ENCODE assay signal across 10 mouse cellular contexts in the genomic region with DNA sequence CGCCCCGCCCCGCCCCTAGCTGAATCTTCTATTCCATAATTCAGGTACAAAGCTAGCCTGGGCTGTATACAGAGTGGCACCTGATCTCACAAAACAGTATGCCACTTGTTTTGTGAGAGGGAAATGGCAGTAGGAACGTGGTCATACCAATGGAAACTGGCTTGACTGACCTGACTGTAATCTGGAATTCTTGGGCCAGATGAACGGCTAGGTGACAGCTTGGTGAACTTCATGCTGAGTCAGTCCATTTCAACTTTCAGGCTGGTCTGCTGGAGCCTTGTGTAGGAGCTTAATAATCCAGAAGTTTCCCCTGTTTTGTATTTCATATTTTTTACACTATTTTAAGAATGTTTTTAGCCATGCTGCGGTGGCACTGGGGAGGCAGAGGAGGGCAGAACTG. TPM values are rescaled to one million over a fixed set of nuclear protein-coding genes. Genes with fewer than 3 reads are reported as not detected.
A peak's percentile ranks its signal among the peaks of the same experiment; 100 is the strongest.
DNase-seq lines count a peak whose midpoint lies in the region; ATAC-seq lines count a peak whose summit lies in the region.
"Had no signal": no experiment of that assay in that cellular context is flagged by ENCODE, and none has a peak within 500 bp of the region (broad histone marks: within the 10 kb centered on the region; RNA-seq: fewer than 3 reads in every experiment).

No protein-coding gene starts in this region.

- H3K36me3 ChIP-seq in forebrain, embryonic 10.5 days (replicated peaks): no peaks in the 10 kb centered on the region
- H3K36me3 ChIP-seq in forebrain, embryonic 16.5 days (ENCODE audit: control insufficient read depth, insufficient read depth): no peaks in the 10 kb centered on the region
- no peaks in the 10 kb centered on the region for H3K36me3 ChIP-seq in lung, embryonic 16.5 days (ENCODE audit: control insufficient read depth, insufficient read depth, low read length)
- H3K36me3 ChIP-seq in intestine, embryonic 15.5 days: no peaks in the 10 kb centered on the region
- no peaks in the 10 kb centered on the region for H3K36me3 ChIP-seq in midbrain, embryonic 16.5 days (ENCODE audit: control insufficient read depth, insufficient read depth, low read length)

- no peak for ATAC-seq in forebrain, embryonic 16.5 days
- ATAC-seq in lung, embryonic 16.5 days (ENCODE audit: low read depth): no peak
- no peak for ATAC-seq in intestine, embryonic 15.5 days
- ATAC-seq in midbrain, embryonic 16.5 days: no peak
- no peak for ATAC-seq in activated CD4-positive, CD25-positive, alpha-beta regulatory T cell, adult 4 months

- H3K9me3 ChIP-seq in forebrain, embryonic 10.5 days: no peaks in the 10 kb centered on the region
- H3K9me3 ChIP-seq in forebrain, embryonic 16.5 days (ENCODE audit: control insufficient read depth, low read length): no peaks in the 10 kb centered on the region
- no peaks in the 10 kb centered on the region for H3K9me3 ChIP-seq in lung, embryonic 16.5 days (ENCODE audit: control insufficient read depth, low read length)
- no peaks in the 10 kb centered on the region for H3K9me3 ChIP-seq in intestine, embryonic 15.5 days
- no peaks in the 10 kb centered on the region for H3K9me3 ChIP-seq in midbrain, embryonic 16.5 days (replicated peaks; ENCODE audit: control insufficient read depth, low read length, poor library complexity, severe bottlenecking)

- H3K27me3 ChIP-seq in forebrain, embryonic 10.5 days (ENCODE audit: poor library complexity, severe bottlenecking): no peaks in the 10 kb centered on the region
- H3K27me3 ChIP-seq in forebrain, embryonic 16.5 days (replicated peaks; ENCODE audit: control insufficient read depth, insufficient read depth, low read length): no peaks in the 10 kb centered on the region
- no peaks in the 10 kb centered on the region for H3K27me3 ChIP-seq in lung, embryonic 16.5 days (ENCODE audit: control insufficient read depth, insufficient read depth, low read depth, low read length)
- no peaks in the 10 kb centered on the region for H3K27me3 ChIP-seq in intestine, embryonic 15.5 days (replicated peaks)
- no peaks in the 10 kb centered on the region for H3K27me3 ChIP-seq in midbrain, embryonic 16.5 days (ENCODE audit: control insufficient read depth, insufficient read depth, low read depth, low read length)

- DNase-seq in forebrain, embryonic 10.5 days (ENCODE audit: extremely low spot score, low spot score): no peak
- no peak for DNase-seq in lung, postnatal 36 days
- DNase-seq in left cerebral cortex, adult 18-20 months (ENCODE audit: low spot score in 2 of 2): no peak
- DNase-seq: cerebellum, adult 18-20 months; layer of hippocampus, postnatal 36 days had no signal

- peak overlapping the region; percentile 82 for H3K4me3 ChIP-seq in forebrain, embryonic 10.5 days
- no peak overlapping the region for H3K4me3 ChIP-seq in forebrain, embryonic 16.5 days (replicated peaks; ENCODE audit: low read length)
- no peak overlapping the region for H3K4me3 ChIP-seq in lung, embryonic 16.5 days (ENCODE audit: low read length)
- H3K4me3 ChIP-seq in intestine, embryonic 15.5 days (replicated peaks): no peak overlapping the region
- H3K4me3 ChIP-seq in midbrain, embryonic 16.5 days (ENCODE audit: low read depth, low read length): no peak overlapping the region

- no peak overlapping the region for H3K27ac ChIP-seq in forebrain, embryonic 10.5 days
- H3K27ac ChIP-seq in forebrain, embryonic 16.5 days (ENCODE audit: low read length): no peak overlapping the region
- H3K27ac ChIP-seq in lung, embryonic 16.5 days (ENCODE audit: low read length): no peak overlapping the region
- H3K27ac ChIP-seq in intestine, embryonic 15.5 days: no peak overlapping the region
- H3K27ac ChIP-seq in midbrain, embryonic 16.5 days (ENCODE audit: low read length): no peak overlapping the region

- 75% methylated on average over 6 of the region's 6 CpGs for WGBS in forebrain, embryonic 10.5 days
- WGBS in forebrain, embryonic 16.5 days: 79% methylated on average over 6 of the region's 6 CpGs
- WGBS in lung, embryonic 16.5 days: 73% methylated on average over 6 of the region's 6 CpGs
- WGBS in intestine, embryonic 15.5 days: 68% methylated on average over 6 of the region's 6 CpGs
- WGBS in midbrain, embryonic 16.5 days: 65% methylated on average over 6 of the region's 6 CpGs

- no peak overlapping the region for H3K9ac ChIP-seq in forebrain, embryonic 16.5 days (replicated peaks; ENCODE audit: low read depth, low read length)
- H3K9ac ChIP-seq in lung, embryonic 16.5 days (ENCODE audit: low read length): no peak overlapping the region
- H3K9ac ChIP-seq in intestine, embryonic 15.5 days: no peak overlapping the region
- no peak overlapping the region for H3K9ac ChIP-seq in midbrain, embryonic 16.5 days (ENCODE audit: low read depth, low read length)

- H3K4me2 ChIP-seq in forebrain, embryonic 16.5 days (ENCODE audit: low read length): no peak overlapping the region
- H3K4me2 ChIP-seq in lung, embryonic 16.5 days (ENCODE audit: low read depth, low read length): peak overlapping the region; percentile 70; the same call in 1 of the 2 replicates
- H3K4me2 ChIP-seq in intestine, embryonic 15.5 days (replicated peaks): peak overlapping the region; percentile 59
- peak overlapping the region; percentile 62; the same call in 1 of the 2 replicates for H3K4me2 ChIP-seq in midbrain, embryonic 16.5 days (ENCODE audit: low read length)

- H3K4me1 ChIP-seq in forebrain, embryonic 10.5 days: peaks cover 39% of the 10 kb centered on the region
- peaks cover 20% of the 10 kb centered on the region for H3K4me1 ChIP-seq in forebrain, embryonic 16.5 days (replicated peaks; ENCODE audit: control insufficient read depth, insufficient read depth, low read length)
- H3K4me1 ChIP-seq in lung, embryonic 16.5 days (replicated peaks; ENCODE audit: control insufficient read depth, insufficient read depth, low read length): peaks cover 10% of the 10 kb centered on the region
- peaks cover 18% of the 10 kb centered on the region for H3K4me1 ChIP-seq in intestine, embryonic 15.5 days (replicated peaks)
- H3K4me1 ChIP-seq in midbrain, embryonic 16.5 days (ENCODE audit: control insufficient read depth, insufficient read depth, low read length): peaks cover 23% of the 10 kb centered on the region

RNA-seq across cellular contexts. Expression of gene Fdxr, which starts 1.3 kb away (rescaled TPM):
- polyA plus RNA-seq in forebrain, embryonic 10.5 days (2016; fragmentation: Nextera tagmentation; extraction: Ambion mirVana): 16.3 and 17.5 TPM in 2 replicates
- 23.2 and 26.9 TPM in 2 replicates for polyA plus RNA-seq in forebrain, embryonic 16.5 days (2015; fragmentation: Nextera tagmentation; extraction: Ambion mirVana)
- polyA plus RNA-seq in lung, embryonic 16.5 days (2015; fragmentation: Nextera tagmentation; extraction: Ambion mirVana): 14.1 and 14.2 TPM in 2 replicates
- polyA plus RNA-seq in intestine, embryonic 15.5 days (2015; fragmentation: Nextera tagmentation; extraction: Ambion mirVana): 17.2 and 20.8 TPM in 2 replicates
- polyA plus RNA-seq in midbrain, embryonic 16.5 days (2015; fragmentation: Nextera tagmentation; extraction: Ambion mirVana): 19.7 and 23.4 TPM in 2 replicates
- 10 to 100 TPM; 13.1 to 18.1 TPM for total RNA-seq in left cerebral cortex, adult 18-20 months (2021)
- polyA plus RNA-seq in activated CD4-positive, CD25-positive, alpha-beta regulatory T cell, adult 4 months (2017; shearing (Covaris generic)): 10 to 100 TPM; 18.4 to 26.6 TPM

RNA-seq across cellular contexts. Expression of gene Grin2c, which starts 11.1 kb away (rescaled TPM):
- polyA plus RNA-seq in forebrain, embryonic 10.5 days (2016; fragmentation: Nextera tagmentation; extraction: Ambion mirVana): not detected in 2 replicates
- polyA plus RNA-seq in forebrain, embryonic 16.5 days (2015; fragmentation: Nextera tagmentation; extraction: Ambion mirVana): 0.29 and 0.37 TPM in 2 replicates
- 0.06 TPM in 1 of 2 replicates, not detected in the other for polyA plus RNA-seq in lung, embryonic 16.5 days (2015; fragmentation: Nextera tagmentation; extraction: Ambion mirVana)
- 0.05 and 0.09 TPM in 2 replicates for polyA plus RNA-seq in intestine, embryonic 15.5 days (2015; fragmentation: Nextera tagmentation; extraction: Ambion mirVana)
- 0.18 and 0.31 TPM in 2 replicates for polyA plus RNA-seq in midbrain, embryonic 16.5 days (2015; fragmentation: Nextera tagmentation; extraction: Ambion mirVana)
- total RNA-seq in left cerebral cortex, adult 18-20 months (2021): 10 to 100 TPM; 33.8 to 35.7 TPM
- not detected for polyA plus RNA-seq in activated CD4-positive, CD25-positive, alpha-beta regulatory T cell, adult 4 months (2017; shearing (Covaris generic))

RNA-seq across cellular contexts. Expression of gene Fads6, which starts 19.3 kb away (rescaled TPM):
- 0.45 and 0.49 TPM in 2 replicates for polyA plus RNA-seq in forebrain, embryonic 10.5 days (2016; fragmentation: Nextera tagmentation; extraction: Ambion mirVana)
- 0.27 and 0.76 TPM in 2 replicates for polyA plus RNA-seq in forebrain, embryonic 16.5 days (2015; fragmentation: Nextera tagmentation; extraction: Ambion mirVana)
- polyA plus RNA-seq in lung, embryonic 16.5 days (2015; fragmentation: Nextera tagmentation; extraction: Ambion mirVana): 0.30 and 0.48 TPM in 2 replicates
- polyA plus RNA-seq in intestine, embryonic 15.5 days (2015; fragmentation: Nextera tagmentation; extraction: Ambion mirVana): 1.5 and 1.7 TPM in 2 replicates
- 0.91 and 1.4 TPM in 2 replicates for polyA plus RNA-seq in midbrain, embryonic 16.5 days (2015; fragmentation: Nextera tagmentation; extraction: Ambion mirVana)
- total RNA-seq in left cerebral cortex, adult 18-20 months (2021): 10 to 100 TPM; 14.6 to 15.5 TPM
- polyA plus RNA-seq in activated CD4-positive, CD25-positive, alpha-beta regulatory T cell, adult 4 months (2017; shearing (Covaris generic)): under 1 TPM; 0.56 to 0.57 TPM

RNA-seq across cellular contexts. Expression of gene Otop2, which starts 28.8 kb away (rescaled TPM):
- polyA plus RNA-seq in forebrain, embryonic 10.5 days (2016; fragmentation: Nextera tagmentation; extraction: Ambion mirVana): 0.12 TPM in 1 of 2 replicates, not detected in the other
- polyA plus RNA-seq in forebrain, embryonic 16.5 days (2015; fragmentation: Nextera tagmentation; extraction: Ambion mirVana): 0.24 TPM in 1 of 2 replicates, not detected in the other
- 0.09 TPM in 1 of 2 replicates, not detected in the other for polyA plus RNA-seq in lung, embryonic 16.5 days (2015; fragmentation: Nextera tagmentation; extraction: Ambion mirVana)
- not detected in 2 replicates for polyA plus RNA-seq in intestine, embryonic 15.5 days (2015; fragmentation: Nextera tagmentation; extraction: Ambion mirVana)
- polyA plus RNA-seq in midbrain, embryonic 16.5 days (2015; fragmentation: Nextera tagmentation; extraction: Ambion mirVana): 0.09 and 0.29 TPM in 2 replicates
- 1 to 10 TPM in 1 of 2 experiments, under 1 TPM in 1; 0.74 to 2.1 TPM for total RNA-seq in left cerebral cortex, adult 18-20 months (2021)
- not detected for polyA plus RNA-seq in activated CD4-positive, CD25-positive, alpha-beta regulatory T cell, adult 4 months (2017; shearing (Covaris generic))

RNA-seq across cellular contexts. Expression of gene Ush1g, which starts 43.7 kb away (rescaled TPM):
- polyA plus RNA-seq in forebrain, embryonic 10.5 days (2016; fragmentation: Nextera tagmentation; extraction: Ambion mirVana): 0.05 TPM in 1 of 2 replicates, not detected in the other
- polyA plus RNA-seq in forebrain, embryonic 16.5 days (2015; fragmentation: Nextera tagmentation; extraction: Ambion mirVana): 0.10 TPM in 2 replicates
- not detected in 2 replicates for polyA plus RNA-seq in lung, embryonic 16.5 days (2015; fragmentation: Nextera tagmentation; extraction: Ambion mirVana)
- polyA plus RNA-seq in intestine, embryonic 15.5 days (2015; fragmentation: Nextera tagmentation; extraction: Ambion mirVana): 0.08 TPM in 1 of 2 replicates, not detected in the other
- 0.10 and 0.20 TPM in 2 replicates for polyA plus RNA-seq in midbrain, embryonic 16.5 days (2015; fragmentation: Nextera tagmentation; extraction: Ambion mirVana)
- total RNA-seq in left cerebral cortex, adult 18-20 months (2021): under 1 TPM; 0.26 to 0.52 TPM
- polyA plus RNA-seq in activated CD4-positive, CD25-positive, alpha-beta regulatory T cell, adult 4 months (2017; shearing (Covaris generic)): not detected
